Mouse (Mus musculus): Measurements from ENCODE around the gene Cmss1.
"Not testable (repeated sequence)": the region's sequence is repeated elsewhere in the genome, so short reads cannot be mapped to it uniquely, and the experiment has no call there.

The Cmss1 gene

GRCm38 (mm10) chr16:57391171-57391570 is 215.5 kb downstream of the Cmss1 start:
- not testable (repeated sequence) for DNase-seq (ENCODE audit: low read depth, low spot score)

- peak; percentile 37 for DNase-seq (ENCODE audit: low read depth, low spot score)
These were observed 217.0 kb downstream of the Cmss1 start for GRCm38 (mm10) chr16:57389566-57390251.

GRCm38 (mm10) chr16:57384274-57384673 is 222.4 kb downstream of the Cmss1 start:
- DNase-seq (ENCODE audit: low read depth, low spot score): no peak

- DNase-seq (ENCODE audit: low read depth, low spot score): no peak
These were observed 223.2 kb downstream of the Cmss1 start for GRCm38 (mm10) chr16:57383266-57383971.

GRCm38 (mm10) chr16:57378631-57379330 is 227.9 kb downstream of the Cmss1 start:
- no peak for DNase-seq (ENCODE audit: low read depth, low spot score)

- no peak for DNase-seq (ENCODE audit: low read depth, low spot score)
These were observed 231.3 kb downstream of the Cmss1 start for GRCm38 (mm10) chr16:57375248-57375837.

GRCm38 (mm10) chr16:57372156-57372555 is 234.5 kb downstream of the Cmss1 start:
- no peak for DNase-seq (ENCODE audit: low read depth, low spot score)

- no peak for DNase-seq (ENCODE audit: low read depth, low spot score)
These were observed 236.7 kb downstream of the Cmss1 start for GRCm38 (mm10) chr16:57369846-57370496.

- no peak for DNase-seq (ENCODE audit: low read depth, low spot score)
These were observed 239.5 kb downstream of the Cmss1 start for GRCm38 (mm10) chr16:57366941-57367694.

GRCm38 (mm10) chr16:57366141-57366540 is 240.5 kb downstream of the Cmss1 start:
- DNase-seq (ENCODE audit: low read depth, low spot score): no peak

- no peak for DNase-seq (ENCODE audit: low read depth, low spot score)
These were observed 242.2 kb downstream of the Cmss1 start for GRCm38 (mm10) chr16:57364498-57364897.

- DNase-seq (ENCODE audit: low read depth, low spot score): peak; percentile 10
These were observed 243.8 kb downstream of the Cmss1 start for GRCm38 (mm10) chr16:57362679-57363401.

GRCm38 (mm10) chr16:57360785-57361184 is 245.9 kb downstream of the Cmss1 start:
- no peak for DNase-seq (ENCODE audit: low read depth, low spot score)

GRCm38 (mm10) chr16:57359251-57359650 is 247.4 kb downstream of the Cmss1 start:
- no peak for DNase-seq (ENCODE audit: low read depth, low spot score)

GRCm38 (mm10) chr16:57357011-57357410 is 249.7 kb downstream of the Cmss1 start:
- no peak for DNase-seq (ENCODE audit: low read depth, low spot score)

GRCm38 (mm10) chr16:57356454-57356853 is 250.2 kb downstream of the Cmss1 start:
- no peak for DNase-seq (ENCODE audit: low read depth, low spot score)

GRCm38 (mm10) chr16:57353932-57354331 is 252.7 kb downstream of the Cmss1 start:
- no peak for DNase-seq (ENCODE audit: low read depth, low spot score)

GRCm38 (mm10) chr16:57353166-57353721 is 253.4 kb downstream of the Cmss1 start:
- DNase-seq (ENCODE audit: low read depth, low spot score): no peak

GRCm38 (mm10) chr16:57352751-57353150 is 253.9 kb downstream of the Cmss1 start, which contains the start of gene Filip1l:
Filip1l (plus strand) TSS chr16:57353093.
- DNase-seq (ENCODE audit: low read depth, low spot score): no peak

GRCm38 (mm10) chr16:57349689-57350088 is 257.0 kb downstream of the Cmss1 start:
- DNase-seq (ENCODE audit: low read depth, low spot score): no peak
